8 mouse cellular contexts compared by ENCODE assay signal in the genomic region with DNA sequence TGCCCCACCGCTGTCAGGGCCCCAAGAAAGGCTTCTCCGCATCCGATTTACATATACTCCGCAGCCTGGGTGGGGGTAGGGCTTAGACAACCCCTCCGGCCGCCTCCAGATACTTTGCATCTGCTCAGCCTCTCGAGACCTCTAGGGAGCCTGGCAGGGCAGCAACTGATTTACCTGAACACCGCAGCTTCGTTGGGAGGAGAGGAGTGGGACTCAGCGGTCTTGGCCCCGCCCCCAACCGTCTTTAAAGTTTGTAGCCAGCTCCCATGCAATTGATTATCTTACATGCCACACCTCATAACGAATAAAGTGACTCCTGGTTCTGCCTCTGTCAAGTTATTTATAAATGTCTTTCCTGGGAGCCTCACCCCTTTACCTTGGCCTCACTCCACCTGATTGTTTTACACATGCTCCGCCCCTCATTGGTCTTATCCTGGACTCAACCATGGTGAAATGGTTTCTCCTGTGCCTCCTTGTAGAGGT. TPM values are rescaled to one million over a fixed set of nuclear protein-coding genes. Genes with fewer than 3 reads are reported as not detected.
DNase-seq lines count a peak whose midpoint lies in the region; ATAC-seq and TF ChIP-seq lines count a peak whose summit lies in the region.

A gene (minus strand): TSS at position 316 of the 483 bp plus-strand sequence.

- peak within 1 kb of the TSS; percentile 91 for H3K27ac ChIP-seq in ES-E14 (ENCODE audit: insufficient read depth, low read depth, low read length, poor library complexity, severe bottlenecking)
- H3K27ac ChIP-seq in embryonic facial prominence, embryonic 11.5 days (replicated peaks; ENCODE audit: low read depth, low read length): peak within 1 kb of the TSS; percentile 47; the same call in 1 of the 2 replicates

- peak within 1 kb of the TSS; percentile 81 for H3K9ac ChIP-seq in ES-E14 (ENCODE audit: insufficient read depth, low read depth, low read length, poor library complexity, severe bottlenecking)
- H3K9ac ChIP-seq in embryonic facial prominence, embryonic 11.5 days (replicated peaks; ENCODE audit: low read length): peak within 1 kb of the TSS; percentile 57

- H3K9me3 ChIP-seq in ES-E14 (ENCODE audit: control insufficient read depth, insufficient read depth, low read depth, low read length): no peaks in the 10 kb centered on the region
- no peaks in the 10 kb centered on the region for H3K9me3 ChIP-seq in embryonic facial prominence, embryonic 11.5 days (replicated peaks; ENCODE audit: control insufficient read depth, low read length)

- H3K36me3 ChIP-seq in ES-E14 (ENCODE audit: control insufficient read depth, insufficient read depth, low read length, poor library complexity, severe bottlenecking): peaks cover 24% of the 10 kb centered on the region
- peaks cover 13% of the 10 kb centered on the region for H3K36me3 ChIP-seq in embryonic facial prominence, embryonic 11.5 days (replicated peaks; ENCODE audit: control insufficient read depth, insufficient read depth, low read depth, low read length)

- peaks cover 9 to 26% of the 10 kb centered on the region in 2 experiments for H3K4me1 ChIP-seq in ES-E14 (ENCODE audit: control insufficient read depth in 2 of 2, insufficient read depth in 2 of 2, low read length in 2 of 2, poor library complexity in 1 of 2)
- peaks cover 3% of the 10 kb centered on the region; the same call in 1 of the 2 replicates for H3K4me1 ChIP-seq in embryonic facial prominence, embryonic 11.5 days (ENCODE audit: control insufficient read depth, insufficient read depth, low read length)

- in situ Hi-C loops in ES-E14 (cut with MboI; ENCODE audit: low sequenced_read_pairs in 2 of 2, unreplicated experiment in 2 of 2): no loop called here

- ATAC-seq in embryonic facial prominence, embryonic 11.5 days (replicated peaks; ENCODE audit: insufficient number of reproducible peaks, low FRiP score, low TSS enrichment, low read depth): peak; percentile 30; the same call in 1 of the 2 replicates
- ATAC-seq in hematopoietic stem cell, adult 5-6 weeks (replicated peaks in 1 of 2; ENCODE audit: insufficient read depth in 1 of 2, low FRiP score in 2 of 2, low TSS enrichment in 1 of 2, low read depth in 1 of 2, poor library complexity in 2 of 2, severe bottlenecking in 2 of 2): peak; percentile 7; a peak in 3 of 4 replicates
- peak; percentile 20 for ATAC-seq in megakaryocyte progenitor cell, adult 5-6 weeks (replicated peaks; ENCODE audit: poor library complexity)

- H3K4me3 ChIP-seq in ES-E14 (ENCODE audit: insufficient read depth in 1 of 2, low read depth in 1 of 2, low read length in 2 of 2, poor library complexity in 1 of 2, severe bottlenecking in 1 of 2): peak within 1 kb of the TSS; percentile 78 to 98
- H3K4me3 ChIP-seq in embryonic facial prominence, embryonic 11.5 days (ENCODE audit: low read depth, low read length): peak within 1 kb of the TSS; percentile 73

- 3% methylated on average over 14 of the region's 14 CpGs for WGBS in embryonic facial prominence, embryonic 11.5 days

- DNase-seq in B cell, adult 2 months: peak; percentile 80 to 81
- DNase-seq in ES-E14 (ENCODE audit: low read depth, low spot score): no peak
- no peak for DNase-seq in embryonic facial prominence, embryonic 11.5 days (ENCODE audit: low spot score)
- peak; percentile 18 for DNase-seq in left cerebral cortex, postnatal 4 days
- DNase-seq in testis, postnatal 14 days (ENCODE audit: low spot score): peak; percentile 53
- no peak for DNase-seq in frontal cortex, postnatal 36 days (ENCODE audit: low spot score in 2 of 2)

- peaks cover 8% of the 10 kb centered on the region for H3K27me3 ChIP-seq in embryonic facial prominence, embryonic 11.5 days (ENCODE audit: control insufficient read depth, insufficient read depth, low read length)

- intact Hi-C loops in left cerebral cortex, postnatal 4 days (cut with DNase I): no loop called here

- H3K4me2 ChIP-seq in embryonic facial prominence, embryonic 11.5 days (ENCODE audit: low read depth, low read length): peak within 1 kb of the TSS; percentile 91

TF ChIP-seq in ES-E14, 5 proteins besides CTCF, POLR2A, EP300 and RAD21:
- TF ChIP-seq ZC3H11A (IDR thresholded peaks at IDR 0.05; ENCODE audit: borderline replicate concordance, low read depth, low read length) (no peak), ZNF384 (IDR thresholded peaks at IDR 0.05; ENCODE audit: low read depth, low read length) (no peak), HCFC1 (IDR thresholded peaks at IDR 0.05; ENCODE audit: borderline replicate concordance, insufficient read depth, low read length) (no peak), MAFK (IDR thresholded peaks at IDR 0.05; ENCODE audit: insufficient read depth, low read depth, low read length) (no peak), CHD2 (IDR thresholded peaks at IDR 0.05; ENCODE audit: low read depth, low read length) (no peak)

RNA-seq across cellular contexts. Expression of the gene that starts here (rescaled TPM):
- 0.79 and 1.0 TPM in 2 replicates for total RNA-seq in ES-E14 (2012; rRNA removed)
- 1.6 and 1.9 TPM in 2 replicates for polyA plus RNA-seq in embryonic facial prominence, embryonic 11.5 days (2014; fragmentation: Nextera tagmentation; extraction: Ambion mirVana)
- total RNA-seq in hematopoietic stem cell, adult 5-6 weeks (2017): 3.7 and 4.5 TPM in 2 replicates
- total RNA-seq in left cerebral cortex, postnatal 4 days (2021): 1 to 10 TPM; 5.3 to 5.5 TPM
- total RNA-seq in megakaryocyte progenitor cell, adult 5-6 weeks (2015): 0.72 and 1.5 TPM in 2 replicates
- 2.2 and 2.9 TPM in 2 replicates for total RNA-seq in megakaryocyte progenitor cell, adult 5-6 weeks (2017)

Comparison
In these comparisons a context has a peak if more than half of its experiments do, and no peak if none do; other contexts are left out.
1. DNase-seq: peak in B cell, adult 2 months (2 of 2), left cerebral cortex, postnatal 4 days (single experiment) and testis, postnatal 14 days (single experiment); none in ES-E14 (single experiment), embryonic facial prominence, embryonic 11.5 days (single experiment) and frontal cortex, postnatal 36 days (0 of 2).
2. Peak in every context shown above with its lines, with median percentiles within 50 percentile points of each other: ATAC-seq.